Mouse (Mus musculus): Measurements from ENCODE around the gene R3hdm2. TPM values are rescaled to one million over a fixed set of nuclear protein-coding genes. Genes with fewer than 3 reads are reported as not detected.
A peak's percentile ranks its signal among the peaks of the same experiment; 100 is the strongest.

The R3hdm2 gene
- total RNA-seq, 2 experiments from 2014 or later, result 288 to 322 TPM

DNA sequence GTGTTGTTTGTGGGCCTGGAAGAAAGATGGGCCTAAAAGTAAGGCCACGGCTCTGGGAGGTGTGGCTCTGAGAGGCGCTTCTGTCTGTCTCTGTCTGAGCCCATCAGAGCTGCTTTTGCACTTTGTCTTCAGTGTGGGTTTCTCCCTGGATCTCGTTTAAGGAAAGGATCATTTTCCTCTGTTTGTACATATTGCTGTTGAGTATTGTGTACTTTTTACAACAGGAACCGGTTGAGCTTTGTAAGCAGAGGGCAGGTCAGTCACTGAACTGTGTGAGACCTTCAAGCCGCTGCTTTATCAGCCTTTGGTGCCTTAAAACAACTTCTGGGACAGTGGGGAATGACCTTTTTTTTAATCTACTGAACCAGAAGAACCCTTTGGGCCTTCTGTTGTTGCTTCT lies 32.0 kb downstream of the R3hdm2 start:
- intact Hi-C loops (cut with DNase I), result no loop called here
- no peak for DNase-seq (ENCODE audit: extremely low spot score in 1 of 2, low spot score in 2 of 2)

GRCm38 (mm10) chr10:127412776-127413175 lies 32.6 kb downstream of the R3hdm2 start:
- intact Hi-C loops (cut with DNase I), result no loop called here
- DNase-seq (ENCODE audit: extremely low spot score in 1 of 2, low spot score in 2 of 2), result no peak

DNA sequence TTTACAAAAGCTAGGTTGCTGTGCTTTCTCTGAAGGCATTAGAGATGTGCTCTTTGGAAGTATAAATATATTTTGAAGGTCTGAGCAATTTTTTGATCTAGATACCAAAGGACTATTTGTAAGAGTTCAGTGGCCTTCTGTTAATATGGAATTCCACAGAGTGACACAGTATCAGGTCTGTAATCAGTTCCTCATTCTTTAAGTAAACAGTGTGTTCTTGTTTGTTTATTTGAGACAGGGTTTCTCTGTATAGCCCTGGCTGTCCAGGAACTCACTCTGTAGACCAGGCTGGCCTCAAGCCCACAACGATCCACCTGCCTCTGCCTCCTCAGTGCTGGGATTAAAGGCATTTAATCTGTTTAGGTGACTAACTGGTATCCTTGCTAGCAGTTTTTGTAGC lies 33.5 kb downstream of the R3hdm2 start:
- intact Hi-C loops (cut with DNase I), result no loop called here
- no peak for DNase-seq (ENCODE audit: extremely low spot score in 1 of 2, low spot score in 2 of 2)

GRCm38 (mm10) chr10:127414141-127414540 lies 34.0 kb downstream of the R3hdm2 start:
- intact Hi-C loops (cut with DNase I), result no loop called here
- no peak for DNase-seq (ENCODE audit: extremely low spot score in 1 of 2, low spot score in 2 of 2)

DNA sequence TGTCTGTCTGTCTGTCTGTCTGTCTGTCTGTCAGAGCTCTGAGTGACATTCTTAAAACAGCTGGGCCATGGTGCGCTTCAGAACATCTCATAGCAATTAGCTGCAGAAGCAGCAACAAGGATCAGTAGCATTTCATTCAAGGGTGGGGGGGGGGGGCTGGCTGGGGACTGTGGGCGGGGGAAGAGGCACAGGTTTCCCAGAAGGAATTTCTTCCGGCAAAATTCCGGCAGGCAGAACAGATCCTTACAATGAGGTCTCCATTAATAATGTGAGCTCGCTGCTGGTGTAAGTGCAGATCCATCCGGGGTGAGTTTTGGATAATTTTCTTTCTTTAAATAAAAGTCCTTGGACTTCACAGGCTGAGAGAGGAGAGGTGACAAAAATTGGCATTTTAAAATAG lies 40.0 kb downstream of the R3hdm2 start:
- no peak for DNase-seq (ENCODE audit: extremely low spot score in 1 of 2, low spot score in 2 of 2)

GRCm38 (mm10) chr10:127420676-127421353 lies 40.7 kb downstream of the R3hdm2 start:
- intact Hi-C loops (cut with DNase I), result loop anchor here (5.0 kb wide), 1 partner anchor 69 kb away; the partner anchor contains the start of gene Inhbe
- DNase-seq (ENCODE audit: extremely low spot score in 1 of 2, low spot score in 2 of 2), result peak in 1 of 2 experiments; percentile 42

More for the DNA sequence above, 40.0 kb downstream of the R3hdm2 start:
- intact Hi-C loops (cut with DNase I), result loop anchor here (5.0 kb wide), 1 partner anchor 68 kb away; the partner anchor contains the start of gene Inhbe

DNA sequence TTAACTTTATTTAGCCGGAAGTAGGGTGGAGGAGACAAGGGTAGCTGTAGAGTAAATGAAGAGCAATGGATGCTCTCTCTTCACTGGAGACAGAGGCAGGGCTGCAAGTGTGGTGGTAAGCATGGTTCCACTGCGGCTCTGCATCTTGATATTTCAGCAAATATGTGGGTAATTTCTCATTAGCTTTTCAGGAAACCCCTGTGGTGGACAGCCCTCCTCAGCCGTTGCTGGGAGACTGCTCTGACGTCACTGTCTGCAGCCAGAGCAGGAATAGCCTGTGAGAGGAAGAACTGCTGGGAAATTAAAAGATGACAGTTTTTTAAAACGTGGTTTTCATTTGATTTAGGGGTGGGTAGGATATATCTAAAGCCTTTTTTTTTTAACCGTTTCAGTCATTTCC lies 41.9 kb downstream of the R3hdm2 start:
- intact Hi-C loops (cut with DNase I), result loop anchor here (5.0 kb wide), 1 partner anchor 70 kb away; the partner anchor contains the start of gene Inhbe
- DNase-seq (ENCODE audit: extremely low spot score in 1 of 2, low spot score in 2 of 2), result peak; percentile 69 to 73

GRCm38 (mm10) chr10:127425794-127426193 lies 45.7 kb downstream of the R3hdm2 start:
- intact Hi-C loops (cut with DNase I), result no loop called here
- DNase-seq (ENCODE audit: extremely low spot score in 1 of 2, low spot score in 2 of 2), result no peak

GRCm38 (mm10) chr10:127426670-127427069 lies 46.5 kb downstream of the R3hdm2 start:
- intact Hi-C loops (cut with DNase I), result no loop called here
- DNase-seq (ENCODE audit: extremely low spot score in 1 of 2, low spot score in 2 of 2), result no peak

DNA sequence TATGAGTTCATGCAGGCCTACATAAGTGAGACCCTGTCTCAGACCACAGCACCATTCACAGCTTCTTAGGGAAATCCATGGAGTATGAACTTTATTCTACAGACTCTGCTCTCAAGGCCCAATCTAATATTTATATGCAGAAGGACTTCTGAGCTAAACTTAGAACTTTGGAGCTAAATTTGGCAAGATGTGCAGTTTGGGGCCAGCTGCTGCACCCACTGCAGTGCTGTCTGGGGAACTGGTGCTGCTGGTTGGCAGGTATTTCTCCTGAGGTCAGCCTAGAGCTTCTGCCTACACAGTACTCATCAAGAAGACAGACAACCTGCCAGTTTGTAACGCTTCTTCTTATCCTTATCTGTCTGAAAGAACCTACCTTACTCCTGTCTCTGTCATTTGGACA lies 47.0 kb downstream of the R3hdm2 start:
- intact Hi-C loops (cut with DNase I), result no loop called here
- no peak for DNase-seq (ENCODE audit: extremely low spot score in 1 of 2, low spot score in 2 of 2)

- DNase-seq (ENCODE audit: extremely low spot score in 1 of 2, low spot score in 2 of 2), result no peak
- intact Hi-C loops (cut with DNase I), result no loop called here
Observed at GRCm38 (mm10) chr10:127427987-127428386, 47.9 kb downstream of the R3hdm2 start.

GRCm38 (mm10) chr10:127429538-127429937 lies 49.4 kb downstream of the R3hdm2 start:
- DNase-seq (ENCODE audit: extremely low spot score in 1 of 2, low spot score in 2 of 2), result no peak
- intact Hi-C loops (cut with DNase I), result no loop called here

DNA sequence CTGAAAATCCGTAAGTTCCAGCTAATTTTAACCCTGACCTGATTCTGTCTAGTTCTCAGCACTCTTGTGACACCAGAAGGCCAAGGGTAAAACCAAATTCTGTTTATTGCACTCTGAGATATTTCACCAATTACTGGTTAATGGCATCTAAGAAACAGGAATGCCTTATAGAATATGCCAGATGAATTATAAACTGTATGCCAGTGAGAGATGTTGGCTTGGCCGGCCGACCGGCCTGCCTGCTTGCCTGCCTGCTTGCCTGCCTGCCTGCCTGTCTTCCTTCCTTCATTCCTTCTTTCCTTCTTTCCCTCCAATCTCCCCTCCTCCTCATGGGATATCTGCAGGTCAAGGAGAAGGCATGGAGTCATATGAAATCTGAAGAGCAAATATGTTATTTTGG lies 52.3 kb downstream of the R3hdm2 start:
- DNase-seq (ENCODE audit: extremely low spot score in 1 of 2, low spot score in 2 of 2), result no peak
- intact Hi-C loops (cut with DNase I), result no loop called here

GRCm38 (mm10) chr10:127437354-127438113 lies 57.4 kb downstream of the R3hdm2 start:
- no peak for DNase-seq (ENCODE audit: extremely low spot score in 1 of 2, low spot score in 2 of 2)
- intact Hi-C loops (cut with DNase I), result no loop called here

DNA sequence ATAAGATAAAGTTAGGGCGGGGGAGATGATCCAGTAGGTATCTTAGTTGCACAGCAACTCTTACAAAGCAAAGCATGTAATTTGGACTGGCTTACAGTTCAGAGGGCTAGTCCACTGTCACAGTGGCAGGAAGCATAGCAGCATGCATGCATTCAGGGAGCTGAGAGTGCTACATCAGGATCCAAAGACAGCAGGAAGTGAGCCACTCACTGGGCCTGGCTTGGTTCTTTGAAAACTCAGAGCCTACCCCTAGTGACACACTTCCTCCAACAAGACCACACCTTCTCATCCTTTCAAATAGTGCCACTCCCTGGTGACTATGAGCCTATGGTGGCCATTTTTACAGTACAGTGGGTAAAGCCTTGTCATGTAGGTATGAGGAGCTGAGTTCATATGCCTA lies 73.6 kb downstream of the R3hdm2 start:
- intact Hi-C loops (cut with DNase I), result no loop called here
- no peak for DNase-seq (ENCODE audit: extremely low spot score in 1 of 2, low spot score in 2 of 2)

- intact Hi-C loops (cut with DNase I), result no loop called here
- no peak for DNase-seq (ENCODE audit: extremely low spot score in 1 of 2, low spot score in 2 of 2)
Observed at GRCm38 (mm10) chr10:127462411-127463096, 82.4 kb downstream of the R3hdm2 start.

DNA sequence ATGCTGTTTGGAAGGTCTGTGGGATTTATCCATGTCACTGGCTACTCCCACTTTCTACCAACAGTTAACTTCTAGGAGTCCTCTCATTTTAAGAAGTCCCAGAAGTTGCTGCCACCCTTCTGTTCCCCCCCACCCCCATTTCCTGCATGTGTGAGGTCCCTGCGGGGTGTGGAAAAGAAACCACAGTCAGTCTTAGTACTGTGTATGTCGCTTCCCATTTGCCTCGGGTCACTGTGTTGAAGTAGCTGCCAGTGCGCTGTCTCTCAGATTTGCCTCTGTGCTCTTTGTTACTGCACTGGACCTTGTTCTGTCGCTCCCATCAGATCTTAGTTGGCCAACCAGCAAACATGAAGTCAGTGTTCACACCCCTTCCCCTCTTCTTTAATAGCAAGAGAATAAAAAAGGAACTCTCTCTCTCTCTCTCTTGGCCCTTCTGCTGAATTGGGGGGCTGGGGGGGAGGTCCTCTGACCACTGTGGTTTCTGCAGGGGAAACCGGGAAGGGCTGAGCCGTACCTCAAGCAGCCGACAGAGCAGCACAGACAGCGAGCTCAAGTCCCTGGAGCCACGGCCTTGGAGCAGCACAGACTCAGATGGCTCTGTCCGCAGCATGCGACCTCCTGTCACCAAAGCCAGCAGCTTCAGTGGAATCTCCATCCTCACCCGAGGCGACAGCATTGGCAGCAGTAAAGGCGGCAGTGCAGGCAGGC lies 91.3 kb downstream of the R3hdm2 start:
- intact Hi-C loops (cut with DNase I), result no loop called here
- DNase-seq (ENCODE audit: extremely low spot score in 1 of 2, low spot score in 2 of 2), result peak in 1 of 2 experiments; percentile 33

DNA sequence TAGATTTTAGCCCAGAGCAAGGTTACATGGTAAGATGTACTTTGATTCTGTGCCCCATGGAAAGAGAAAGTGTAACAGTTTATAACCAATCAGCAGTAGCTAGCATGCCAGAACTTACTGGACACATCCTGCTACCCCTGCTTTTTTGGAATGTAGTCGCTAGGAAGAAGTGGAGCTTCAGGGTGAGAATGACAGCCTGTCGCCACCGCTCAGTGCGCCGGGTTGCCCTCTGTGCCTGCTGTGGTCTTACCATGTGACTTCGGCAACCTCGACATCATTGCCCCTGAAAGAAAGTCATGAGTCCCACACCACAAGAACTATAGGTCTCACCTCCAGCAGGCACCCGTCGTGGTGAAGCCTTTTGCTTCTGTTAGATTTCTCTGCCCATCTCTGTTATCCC lies 92.6 kb downstream of the R3hdm2 start:
- no peak for DNase-seq (ENCODE audit: extremely low spot score in 1 of 2, low spot score in 2 of 2)
- intact Hi-C loops (cut with DNase I), result no loop called here

- intact Hi-C loops (cut with DNase I), result no loop called here
Observed at GRCm38 (mm10) chr10:127475175-127475574, 95.0 kb downstream of the R3hdm2 start.

More at GRCm38 (mm10) chr10:127475175-127475574, 95.0 kb downstream of the R3hdm2 start:
- no peak for DNase-seq (ENCODE audit: extremely low spot score in 1 of 2, low spot score in 2 of 2)
